Mouse (Mus musculus) kidney, embryonic 15.5 days (tissue): ENCODE measurements at regions not wholly inside any gene's neighbourhood (a gene's known extent, or its start where the extent isn't known, plus 50 kb on each side); places are given as distances from the start of the nearest gene placed in this dataset.
A peak's percentile ranks its signal among the peaks of the same experiment; 100 is the strongest.
"Not testable (repeated sequence)": the region's sequence is repeated elsewhere in the genome, so short reads cannot be mapped to it uniquely, and the experiment has no call there.

Experiments
- ATAC-seq: fragments of 200-750 bp; cut with Nextera tagmentation; replicated peaks from 2 replicates; pipeline ENCODE4 v1.8.0; 2017; ENCODE audit warnings: moderate TSS enrichment; ENCODE audit not compliant: low FRiP score
- H3K27ac ChIP-seq: fragments of 300-500 bp; sonication (generic); 2 replicates; pipeline ENCODE4 v1.5.1; 2015; ENCODE audit warnings: mild to moderate bottlenecking, inconsistent platforms
- H3K27me3 ChIP-seq: fragments of 300-500 bp; sonication (generic); 2 replicates; pipeline ENCODE4 v1.6.1; 2015; ENCODE audit warnings: inconsistent platforms
- H3K36me3 ChIP-seq: fragments of 300-500 bp; sonication (generic); 2 replicates; pipeline ENCODE4 v1.6.1; 2015; ENCODE audit warnings: inconsistent platforms
- H3K4me1 ChIP-seq: fragments of 300-500 bp; sonication (generic); 2 replicates; pipeline ENCODE4 v1.6.1; 2015; ENCODE audit warnings: inconsistent platforms
- H3K4me2 ChIP-seq: fragments of 300-500 bp; sonication (generic); 2 replicates; pipeline ENCODE4 v1.6.1; 2015; ENCODE audit warnings: moderate library complexity, mild to moderate bottlenecking, inconsistent platforms
- H3K4me3 ChIP-seq: fragments of 300-500 bp; sonication (generic); replicated peaks from 2 replicates; pipeline ENCODE4 v1.5.1; 2015; ENCODE audit warnings: mild to moderate bottlenecking, inconsistent platforms
- H3K9ac ChIP-seq: fragments of 300-500 bp; sonication (generic); 2 replicates; pipeline ENCODE4 v1.6.1; 2015; ENCODE audit warnings: mild to moderate bottlenecking, inconsistent platforms
- H3K9me3 ChIP-seq: fragments of 300-500 bp; sonication (generic); replicated peaks from 2 replicates; pipeline ENCODE4 v1.6.1; 2016; ENCODE audit warnings: inconsistent platforms
- WGBS: fragments of 180-500 bp; shearing (Covaris S2); methylation state at CpG from one replicate; pipeline ENCODE4 v1.1.7; 2015; ENCODE audit warnings: mixed read lengths; 5-methylcytosine and 5-hydroxymethylcytosine counted together

DNA sequence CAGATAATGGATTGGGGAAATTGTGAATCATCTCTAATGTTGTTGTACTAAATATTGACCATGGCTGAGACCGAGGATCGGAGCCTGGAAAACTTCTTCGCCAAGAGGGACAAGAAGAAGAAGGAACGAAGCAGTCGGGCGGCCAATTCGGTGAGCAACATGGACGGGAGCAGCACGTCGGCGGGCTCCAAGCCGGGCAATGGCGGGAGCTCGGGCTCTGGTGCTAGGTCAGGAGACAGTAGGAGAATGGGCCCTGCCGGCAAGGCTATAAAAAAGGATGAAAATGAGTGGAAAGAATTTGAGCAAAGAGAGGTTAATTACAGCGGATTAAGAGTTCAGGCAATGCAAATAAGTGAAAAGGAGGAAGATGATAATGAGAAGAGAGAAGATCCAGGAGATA, 55.0 kb upstream of the Zfp990 start:
- not testable (repeated sequence) for ATAC-seq, H3K4me3 ChIP-seq, H3K4me2 ChIP-seq, H3K9ac ChIP-seq, H3K36me3 ChIP-seq, H3K9me3 ChIP-seq, H3K27ac ChIP-seq, H3K4me1 ChIP-seq, H3K27me3 ChIP-seq
- 95% methylated on average over 16 of the region's 16 CpGs for WGBS

GRCm38 (mm10) chr4:145448586-145448985, 62.0 kb upstream of the Zfp990 start:
- no peak overlapping the region for H3K9ac ChIP-seq
- no peak overlapping the region for H3K4me3 ChIP-seq
- H3K9me3 ChIP-seq: peaks cover 21% of the 10 kb centered on the region
- H3K4me1 ChIP-seq: no peaks in the 10 kb centered on the region
- no peak overlapping the region for H3K27ac ChIP-seq
- H3K4me2 ChIP-seq: no peak overlapping the region
- no peaks in the 10 kb centered on the region for H3K27me3 ChIP-seq
- no peaks in the 10 kb centered on the region for H3K36me3 ChIP-seq
- WGBS: 80% methylated on average over 2 of the region's 2 CpGs
- ATAC-seq: no peak

- H3K36me3 ChIP-seq, H3K27ac ChIP-seq, H3K4me3 ChIP-seq, H3K4me1 ChIP-seq, H3K27me3 ChIP-seq, H3K9ac ChIP-seq, H3K4me2 ChIP-seq, H3K9me3 ChIP-seq: not testable (repeated sequence)
- 0 out of 2 replicates have a peak, but pooled peaks have one; percentile 26 for ATAC-seq
- 64% methylated on average over 1 of the region's 1 CpGs for WGBS
These were observed 73.8 kb upstream of the Zfp990 start for GRCm38 (mm10) chr4:145436718-145437117.

DNA sequence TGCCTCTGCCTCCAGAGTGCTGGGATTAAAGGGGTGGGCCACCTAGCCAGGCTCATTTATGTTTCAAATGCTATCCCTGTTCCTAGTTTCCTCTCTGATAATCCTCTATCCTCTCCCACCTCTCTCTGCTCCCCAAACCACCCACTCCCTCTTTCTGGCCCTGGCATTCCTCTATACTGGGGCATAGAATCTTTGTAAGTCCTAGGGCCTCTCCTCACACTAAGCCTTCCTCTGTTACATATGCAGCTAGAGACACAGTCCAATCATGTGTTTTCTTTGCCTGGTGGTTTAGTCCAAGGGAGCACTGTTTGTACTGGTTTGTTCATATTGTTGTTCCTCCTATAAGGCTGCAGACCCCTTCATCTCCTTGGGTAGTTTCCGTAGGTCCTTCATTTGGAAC, 76.0 kb upstream of the Zfp990 start:
- H3K4me1 ChIP-seq: no peaks in the 10 kb centered on the region
- 89% methylated on average over 1 of the region's 1 CpGs for WGBS
- ATAC-seq: no peak
- H3K4me2 ChIP-seq: no peak overlapping the region
- peaks cover 3% of the 10 kb centered on the region; the same call in 1 of the 2 replicates for H3K9me3 ChIP-seq
- H3K27ac ChIP-seq: no peak overlapping the region
- no peak overlapping the region for H3K9ac ChIP-seq
- no peaks in the 10 kb centered on the region for H3K36me3 ChIP-seq
- H3K4me3 ChIP-seq: no peak overlapping the region
- no peaks in the 10 kb centered on the region for H3K27me3 ChIP-seq

- peaks cover 3% of the 10 kb centered on the region; the same call in 1 of the 2 replicates for H3K9me3 ChIP-seq
- no peak overlapping the region for H3K9ac ChIP-seq
- H3K4me3 ChIP-seq: no peak overlapping the region
- WGBS: 66% methylated on average over 6 of the region's 6 CpGs
- H3K27me3 ChIP-seq: no peaks in the 10 kb centered on the region
- no peak overlapping the region for H3K27ac ChIP-seq
- no peaks in the 10 kb centered on the region for H3K36me3 ChIP-seq
- ATAC-seq: no peak
- no peak overlapping the region for H3K4me2 ChIP-seq
- no peaks in the 10 kb centered on the region for H3K4me1 ChIP-seq
These were observed 76.5 kb upstream of the Zfp990 start for GRCm38 (mm10) chr4:145434071-145434470.

DNA sequence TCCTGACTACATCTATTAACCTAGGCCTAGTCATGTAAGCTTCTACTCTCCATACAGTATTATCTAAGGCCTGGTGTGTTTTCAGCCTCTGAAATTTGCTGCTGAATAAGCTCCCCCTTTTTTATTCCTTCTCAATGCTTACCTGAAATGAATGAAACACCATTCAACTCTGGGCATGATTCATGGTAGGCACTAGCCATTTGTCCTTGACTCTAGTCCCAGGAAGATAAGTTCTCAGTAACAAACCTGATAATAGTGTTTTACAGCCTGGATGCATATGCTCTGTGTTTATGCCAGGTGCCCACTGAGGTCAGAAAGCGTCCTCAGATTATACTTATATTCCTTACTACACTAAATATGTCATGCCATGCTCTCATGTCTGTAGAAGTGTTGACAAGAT, 77.3 kb upstream of the Zfp990 start:
- WGBS: 44% methylated on average over 1 of the region's 1 CpGs
- not testable (repeated sequence) for H3K9me3 ChIP-seq, H3K4me1 ChIP-seq, H3K27ac ChIP-seq, H3K4me3 ChIP-seq, ATAC-seq, H3K27me3 ChIP-seq, H3K4me2 ChIP-seq, H3K36me3 ChIP-seq, H3K9ac ChIP-seq

GRCm38 (mm10) chr4:145431910-145432765, 78.4 kb upstream of the Zfp990 start:
- no peak for ATAC-seq
- Histone ChIP-seq H3K27ac (no peak overlapping the region), H3K36me3 (no peaks in the 10 kb centered on the region), H3K9ac (no peak overlapping the region), H3K4me2 (no peak overlapping the region), H3K4me3 (no peak overlapping the region), H3K4me1 (no peaks in the 10 kb centered on the region), H3K27me3 (no peaks in the 10 kb centered on the region), H3K9me3 (0 out of 2 replicates have a peak, but pooled peaks cover 3% of the 10 kb centered on the region)
- WGBS: 70% methylated on average over 8 of the region's 8 CpGs

GRCm38 (mm10) chr4:145417837-145418236, 92.7 kb upstream of the Zfp990 start:
- ATAC-seq, H3K4me2 ChIP-seq: not testable (repeated sequence)
- WGBS: 61% methylated on average over 4 of the region's 4 CpGs

DNA sequence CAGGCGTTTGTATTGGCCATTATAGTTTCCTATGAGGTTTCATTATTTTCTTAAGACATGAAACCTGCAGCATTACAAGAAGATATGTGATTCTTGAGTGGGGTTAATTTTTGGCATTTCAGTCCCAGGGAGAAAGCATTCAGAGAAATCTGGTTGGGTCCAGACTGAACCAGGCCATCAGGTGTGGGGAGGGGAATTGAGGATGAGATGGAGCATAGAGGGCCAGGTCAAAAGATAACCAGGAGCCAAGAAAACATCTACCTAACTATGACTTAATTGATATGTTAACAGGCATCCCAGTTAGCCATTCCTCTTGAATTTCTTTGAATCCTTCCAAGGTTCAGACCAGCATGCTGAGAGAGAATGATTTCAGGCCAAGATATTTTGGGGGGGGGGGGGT, 96.2 kb upstream of the Tnfrsf8 start:
- WGBS: 61% methylated on average over 1 of the region's 1 CpGs
- no peak overlapping the region for H3K4me3 ChIP-seq
- H3K4me2 ChIP-seq: no peak overlapping the region
- no peak overlapping the region for H3K9ac ChIP-seq
- H3K36me3 ChIP-seq: no peaks in the 10 kb centered on the region
- no peaks in the 10 kb centered on the region for H3K27me3 ChIP-seq
- no peak for ATAC-seq
- H3K4me1 ChIP-seq: no peaks in the 10 kb centered on the region
- H3K9me3 ChIP-seq: peaks cover 3% of the 10 kb centered on the region; the same call in 1 of the 2 replicates
- no peak overlapping the region for H3K27ac ChIP-seq

More at GRCm38 (mm10) chr4:145417837-145418236, 92.7 kb upstream of the Zfp990 start:
- H3K4me1 ChIP-seq, H3K27me3 ChIP-seq, H3K9ac ChIP-seq, H3K36me3 ChIP-seq, H3K4me3 ChIP-seq, H3K9me3 ChIP-seq, H3K27ac ChIP-seq: not testable (repeated sequence)

GRCm38 (mm10) chr4:145409796-145410475, 95.0 kb upstream of the Tnfrsf8 start:
- no peak overlapping the region for H3K4me3 ChIP-seq
- no peaks in the 10 kb centered on the region for H3K27me3 ChIP-seq
- ATAC-seq: no peak
- no peak overlapping the region for H3K9ac ChIP-seq
- WGBS: 82% methylated on average over 5 of the region's 5 CpGs
- H3K4me2 ChIP-seq: no peak overlapping the region
- peaks cover 3% of the 10 kb centered on the region; the same call in 1 of the 2 replicates for H3K9me3 ChIP-seq
- no peak overlapping the region for H3K27ac ChIP-seq
- no peaks in the 10 kb centered on the region for H3K36me3 ChIP-seq
- H3K4me1 ChIP-seq: no peaks in the 10 kb centered on the region

- not testable (repeated sequence) for H3K9me3 ChIP-seq, H3K36me3 ChIP-seq, H3K27ac ChIP-seq, H3K4me3 ChIP-seq, H3K4me1 ChIP-seq, H3K27me3 ChIP-seq, H3K4me2 ChIP-seq, H3K9ac ChIP-seq
- 43% methylated on average over 1 of the region's 1 CpGs for WGBS
- 0 out of 2 replicates have a peak, but pooled peaks have one; percentile 52 for ATAC-seq
These were observed 91.1 kb upstream of the Tnfrsf8 start for GRCm38 (mm10) chr4:145406050-145406449.

DNA sequence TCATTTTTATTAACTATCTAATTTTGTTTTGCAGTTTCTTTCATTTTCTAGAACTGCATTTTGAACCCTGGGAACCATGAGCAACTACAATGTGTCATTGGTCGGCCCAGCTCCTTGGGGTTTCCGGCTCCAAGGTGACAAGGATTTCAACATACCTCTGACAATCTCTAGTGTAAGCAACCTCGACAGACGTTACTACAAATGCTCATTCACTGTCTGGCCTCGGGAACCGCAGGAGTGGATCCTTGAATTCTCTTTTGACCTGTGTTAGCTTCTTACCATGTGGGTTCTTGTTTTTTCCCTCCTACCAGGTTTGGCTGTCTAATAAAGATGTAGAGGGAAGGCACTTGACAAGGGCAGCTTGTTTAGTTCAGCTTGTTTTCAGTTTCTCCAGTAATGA, 89.3 kb upstream of the Tnfrsf8 start:
- H3K36me3 ChIP-seq, ATAC-seq, H3K4me1 ChIP-seq, H3K4me3 ChIP-seq, H3K27ac ChIP-seq, H3K4me2 ChIP-seq, H3K9me3 ChIP-seq, H3K9ac ChIP-seq, H3K27me3 ChIP-seq: not testable (repeated sequence)
- 76% methylated on average over 6 of the region's 6 CpGs for whole genome bisulfite sequencing
